13 mouse cellular contexts compared by ENCODE assay signal in genomic region chr3:84059261-84059660, GRCm38 (mm10). TPM values are rescaled to one million over a fixed set of nuclear protein-coding genes. Genes with fewer than 3 reads are reported as not detected.
DNase-seq lines count a peak whose midpoint lies in the region; ATAC-seq lines count a peak whose summit lies in the region.
"Had no signal": no experiment of that assay in that cellular context is flagged by ENCODE, and none has a peak within 500 bp of the region (broad histone marks: within the 10 kb centered on the region; RNA-seq: fewer than 3 reads in every experiment).

No protein-coding gene starts in this region.

- peak overlapping the region; percentile 21; the same call in 1 of the 2 replicates for H3K4me2 ChIP-seq in kidney, embryonic 15.5 days
- peak overlapping the region; percentile 18 for H3K4me2 ChIP-seq in embryonic facial prominence, embryonic 12.5 days (replicated peaks)
- H3K4me2 ChIP-seq: liver, embryonic 11.5 days had no signal

- H3K4me3 ChIP-seq in kidney, embryonic 15.5 days (replicated peaks): no peak overlapping the region
- H3K4me3 ChIP-seq in embryonic facial prominence, embryonic 12.5 days: no peak overlapping the region

- ATAC-seq in kidney, embryonic 15.5 days (replicated peaks; ENCODE audit: low FRiP score): no peak
- ATAC-seq in embryonic facial prominence, embryonic 12.5 days (ENCODE audit: insufficient number of reproducible peaks, insufficient read depth, low FRiP score, low TSS enrichment): peak; percentile 64; the same call in 1 of the 2 replicates
- no peak for ATAC-seq in monocyte, adult 5-6 weeks (replicated peaks; ENCODE audit: insufficient number of reproducible peaks, low FRiP score, low TSS enrichment, poor library complexity, severe bottlenecking)
- no peak for ATAC-seq in inflammation-experienced regulatory T-cells, adult 6 months
- ATAC-seq: midbrain, embryonic 16.5 days had no signal

- no peak overlapping the region for H3K27ac ChIP-seq in kidney, embryonic 15.5 days
- peak overlapping the region; percentile 83 for H3K27ac ChIP-seq in embryonic facial prominence, embryonic 12.5 days

- no peak for DNase-seq in kidney, postnatal 10 days
- DNase-seq in embryo, embryonic 10 days (ENCODE audit: low spot score): peak; percentile 51
- peak; percentile 50 for DNase-seq in mesoderm, embryonic 11.5 days (ENCODE audit: low read depth, low spot score)
- DNase-seq: adrenal gland, postnatal 25 days; cerebellum, postnatal 25 days; thymus, adult 2 months had no signal

- no peaks in the 10 kb centered on the region for H3K27me3 ChIP-seq in kidney, embryonic 15.5 days
- no peaks in the 10 kb centered on the region for H3K27me3 ChIP-seq in embryonic facial prominence, embryonic 12.5 days

- H3K36me3 ChIP-seq in kidney, embryonic 15.5 days: no peaks in the 10 kb centered on the region
- H3K36me3 ChIP-seq in embryonic facial prominence, embryonic 12.5 days: no peaks in the 10 kb centered on the region
- H3K36me3 ChIP-seq: G1E had no signal

- WGBS in kidney, embryonic 15.5 days: 25% methylated on average over 13 of the region's 13 CpGs
- WGBS in embryonic facial prominence, embryonic 12.5 days: 13% methylated on average over 13 of the region's 13 CpGs

- peaks cover 13% of the 10 kb centered on the region for H3K4me1 ChIP-seq in kidney, embryonic 15.5 days
- H3K4me1 ChIP-seq in embryonic facial prominence, embryonic 12.5 days: peaks cover 16% of the 10 kb centered on the region

- H3K9ac ChIP-seq in kidney, embryonic 15.5 days: no peak overlapping the region
- H3K9ac ChIP-seq in embryonic facial prominence, embryonic 12.5 days: no peak overlapping the region

- H3K9me3 ChIP-seq in kidney, embryonic 15.5 days (replicated peaks): no peaks in the 10 kb centered on the region
- H3K9me3 ChIP-seq in embryonic facial prominence, embryonic 12.5 days: no peaks in the 10 kb centered on the region

RNA-seq across cellular contexts. Expression of gene Tmem131l, which starts 19.3 kb away (rescaled TPM):
- polyA plus RNA-seq in kidney, embryonic 15.5 days (2015; fragmentation: Nextera tagmentation; extraction: Ambion mirVana): 35.2 and 37.5 TPM in 2 replicates
- 74.9 and 84.7 TPM in 2 replicates for polyA plus RNA-seq in embryonic facial prominence, embryonic 12.5 days (2016; fragmentation: Nextera tagmentation; extraction: Ambion mirVana)
- total RNA-seq in monocyte, adult 5-6 weeks (2017): 41.7 to 63.6 TPM (median 57.3 TPM) in 3 replicates
- polyA plus RNA-seq in inflammation-experienced regulatory T-cells, adult 6 months (2017; shearing (Covaris generic)): 10 to 100 TPM; 34.7 to 39.7 (median 36.1) TPM
